Mouse (Mus musculus) erythroid progenitor cell, adult 5-6 weeks (primary cell): ENCODE measurements around the gene Hdgf. TPM values are rescaled to one million over a fixed set of nuclear protein-coding genes. Genes with fewer than 3 reads are reported as not detected.

Experiments
- total RNA-seq, 2 experiments: library from RNA; stranded (forward) in 1 of 2; stranded (reverse) in 1 of 2; fragments of 150-400 nt in 1 of 2; fragments of 186-747, 209-891 nt in 1 of 2; gene quantifications; 2 replicates each; pipeline versions ENCODE4 v1.2.3 to v1.2.4; 2015 to 2017; ENCODE audit warnings: low replicate concordance in 2 of 2

The Hdgf gene
- total RNA-seq, 2 experiments from 2014 or later: 255 to 393 TPM

Other genes starting within 250 kb of the Hdgf start
- gene Lrrc71, start 157.7 kb upstream of the Hdgf start, total RNA-seq (2015; ENCODE audit: low replicate concordance): not detected in 2 replicates
- gene Lrrc71, start 157.7 kb upstream of the Hdgf start, total RNA-seq (2017; ENCODE audit: low replicate concordance): not detected in 2 replicates
- not detected in 2 replicates for gene Ntrk1, start 111.2 kb upstream of the Hdgf start, total RNA-seq (2015; ENCODE audit: low replicate concordance)
- not detected in 2 replicates for gene Ntrk1, start 111.2 kb upstream of the Hdgf start, total RNA-seq (2017; ENCODE audit: low replicate concordance)
- not detected in 2 replicates for gene Insrr, start 109.4 kb upstream of the Hdgf start, total RNA-seq (2015; ENCODE audit: low replicate concordance)
- not detected in 2 replicates for gene Insrr, start 109.4 kb upstream of the Hdgf start, total RNA-seq (2017; ENCODE audit: low replicate concordance)
- 1.3 TPM in 1 of 2 replicates, not detected in the other for gene Pear1, start 82.0 kb upstream of the Hdgf start, total RNA-seq (2015; ENCODE audit: low replicate concordance)
- 0.98 and 1.0 TPM in 2 replicates for gene Pear1, start 82.0 kb upstream of the Hdgf start, total RNA-seq (2017; ENCODE audit: low replicate concordance)
- 1.3 and 1.4 TPM in 2 replicates for gene Sh2d2a, start 59.6 kb upstream of the Hdgf start, total RNA-seq (2015; ENCODE audit: low replicate concordance)
- 0.51 and 0.83 TPM in 2 replicates for gene Sh2d2a, start 59.6 kb upstream of the Hdgf start, total RNA-seq (2017; ENCODE audit: low replicate concordance)
- 12.6 and 17.7 TPM in 2 replicates for gene Prcc, start 20.7 kb upstream of the Hdgf start, total RNA-seq (2015; ENCODE audit: low replicate concordance)
- 12.0 and 13.2 TPM in 2 replicates for gene Prcc, start 20.7 kb upstream of the Hdgf start, total RNA-seq (2017; ENCODE audit: low replicate concordance)
- 68.1 and 70.4 TPM in 2 replicates for gene Mrpl24, start 13.2 kb downstream of the Hdgf start, total RNA-seq (2015; ENCODE audit: low replicate concordance)
- gene Mrpl24, start 13.2 kb downstream of the Hdgf start, total RNA-seq (2017; ENCODE audit: low replicate concordance): 31.3 and 38.0 TPM in 2 replicates
- gene Isg20l2, start 24.0 kb downstream of the Hdgf start, total RNA-seq (2015; ENCODE audit: low replicate concordance): 13.3 and 16.8 TPM in 2 replicates
- 11.6 and 11.7 TPM in 2 replicates for gene Isg20l2, start 24.0 kb downstream of the Hdgf start, total RNA-seq (2017; ENCODE audit: low replicate concordance)
- gene Rrnad1, start 24.4 kb downstream of the Hdgf start, total RNA-seq (2015; ENCODE audit: low replicate concordance): 2.5 and 5.0 TPM in 2 replicates
- gene Rrnad1, start 24.4 kb downstream of the Hdgf start, total RNA-seq (2017; ENCODE audit: low replicate concordance): 4.9 and 5.3 TPM in 2 replicates
- not detected in 2 replicates for gene Crabp2, start 42.3 kb downstream of the Hdgf start, total RNA-seq (2015; ENCODE audit: low replicate concordance)
- not detected in 2 replicates for gene Crabp2, start 42.3 kb downstream of the Hdgf start, total RNA-seq (2017; ENCODE audit: low replicate concordance)
- gene Nes, start 64.8 kb downstream of the Hdgf start, total RNA-seq (2015; ENCODE audit: low replicate concordance): not detected in 2 replicates
- not detected in 2 replicates for gene Nes, start 64.8 kb downstream of the Hdgf start, total RNA-seq (2017; ENCODE audit: low replicate concordance)
- not detected in 2 replicates for gene Bcan, start 93.9 kb downstream of the Hdgf start, total RNA-seq (2015; ENCODE audit: low replicate concordance)
- gene Bcan, start 93.9 kb downstream of the Hdgf start, total RNA-seq (2017; ENCODE audit: low replicate concordance): not detected in 2 replicates
- gene Hapln2, start 121.3 kb downstream of the Hdgf start, total RNA-seq (2015; ENCODE audit: low replicate concordance): not detected in 2 replicates
- gene Hapln2, start 121.3 kb downstream of the Hdgf start, total RNA-seq (2017; ENCODE audit: low replicate concordance): not detected in 2 replicates
- 3.6 and 8.4 TPM in 2 replicates for gene Gpatch4, start 136.8 kb downstream of the Hdgf start, total RNA-seq (2015; ENCODE audit: low replicate concordance)
- 3.6 and 5.4 TPM in 2 replicates for gene Gpatch4, start 136.8 kb downstream of the Hdgf start, total RNA-seq (2017; ENCODE audit: low replicate concordance)
- gene Naxe, start 152.2 kb downstream of the Hdgf start, total RNA-seq (2015; ENCODE audit: low replicate concordance): 11.9 and 12.2 TPM in 2 replicates
- 5.5 and 7.6 TPM in 2 replicates for gene Naxe, start 152.2 kb downstream of the Hdgf start, total RNA-seq (2017; ENCODE audit: low replicate concordance)
- gene Ttc24, start 172.0 kb downstream of the Hdgf start, total RNA-seq (2015; ENCODE audit: low replicate concordance): not detected in 2 replicates
- gene Ttc24, start 172.0 kb downstream of the Hdgf start, total RNA-seq (2017; ENCODE audit: low replicate concordance): not detected in 2 replicates
- gene Iqgap3, start 175.7 kb downstream of the Hdgf start, total RNA-seq (2015; ENCODE audit: low replicate concordance): 29.8 and 31.4 TPM in 2 replicates
- 56.3 and 60.7 TPM in 2 replicates for gene Iqgap3, start 175.7 kb downstream of the Hdgf start, total RNA-seq (2017; ENCODE audit: low replicate concordance)
- gene Mef2d, start 236.1 kb downstream of the Hdgf start, total RNA-seq (2015; ENCODE audit: low replicate concordance): 36.9 and 37.8 TPM in 2 replicates
- gene Mef2d, start 236.1 kb downstream of the Hdgf start, total RNA-seq (2017; ENCODE audit: low replicate concordance): 15.3 and 16.9 TPM in 2 replicates